Mouse (Mus musculus) hematopoietic stem cell, adult 5-6 weeks (primary cell): Measurements from ENCODE around the gene Camkk2. TPM values are rescaled to one million over a fixed set of nuclear protein-coding genes. Genes with fewer than 3 reads are reported as not detected.

Experiments
- ATAC-seq, 2 experiments: fragments of 125-278 bp in 1 of 2; replicated peaks in 1 of 2; 2 replicates each; pipeline ENCODE4 v1.8.0; 2016 to 2017; ENCODE audit warnings: inconsistent platforms in 2 of 2, mild to moderate bottlenecking in 2 of 2, moderate number of reproducible peaks in 2 of 2, low read depth in 1 of 2, moderate TSS enrichment in 1 of 2; ENCODE audit not compliant: low FRiP score in 2 of 2, poor library complexity in 2 of 2, severe bottlenecking in 2 of 2, insufficient read depth in 1 of 2, low TSS enrichment in 1 of 2
- total RNA-seq: library from RNA; stranded (forward); fragments of 172-1452, 232-1000 nt; gene quantifications from 2 replicates; pipeline ENCODE4 v1.2.3, GENCODE M21; 2017

Gene Camkk2
- total RNA-seq, 1 experiment from 2014 or later = 23.7 TPM

- no peak for ATAC-seq
Observed at GRCm38 (mm10) chr5:122788696-122789095, 9.5 kb upstream of the Camkk2 start.

GRCm38 (mm10) chr5:122786035-122786819 is 7.0 kb upstream of the Camkk2 start:
- no peak for ATAC-seq

- no peak for ATAC-seq
Observed at GRCm38 (mm10) chr5:122783726-122784406, 4.7 kb upstream of the Camkk2 start.

DNA sequence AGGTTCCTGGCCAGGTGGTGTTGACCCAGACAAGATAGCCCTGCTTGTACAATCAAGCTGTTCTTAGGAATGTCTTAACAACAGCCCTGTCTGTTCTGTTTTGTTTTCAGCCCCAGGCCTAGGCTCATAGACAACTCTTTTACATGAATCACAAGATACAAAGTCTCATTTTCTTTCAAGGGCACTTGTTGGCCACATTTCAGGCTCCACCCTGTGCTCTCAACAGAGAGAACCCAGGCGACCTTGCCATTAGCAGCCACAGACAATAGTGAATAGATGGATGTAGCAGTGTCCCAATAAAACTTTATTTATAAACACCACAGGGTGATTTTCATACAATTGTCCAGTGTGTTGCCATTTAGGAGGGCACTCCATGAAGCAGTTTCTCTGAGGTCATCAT is 2.9 kb upstream of the Camkk2 start:
- no peak for ATAC-seq

- no peak for ATAC-seq
Observed at GRCm38 (mm10) chr5:122780791-122781432, 1.7 kb upstream of the Camkk2 start.

- ATAC-seq = no peak
Observed at GRCm38 (mm10) chr5:122778231-122779226, 680 bp downstream of the Camkk2 start.

GRCm38 (mm10) chr5:122777322-122777721 is 1.9 kb downstream of the Camkk2 start:
- no peak for ATAC-seq

DNA sequence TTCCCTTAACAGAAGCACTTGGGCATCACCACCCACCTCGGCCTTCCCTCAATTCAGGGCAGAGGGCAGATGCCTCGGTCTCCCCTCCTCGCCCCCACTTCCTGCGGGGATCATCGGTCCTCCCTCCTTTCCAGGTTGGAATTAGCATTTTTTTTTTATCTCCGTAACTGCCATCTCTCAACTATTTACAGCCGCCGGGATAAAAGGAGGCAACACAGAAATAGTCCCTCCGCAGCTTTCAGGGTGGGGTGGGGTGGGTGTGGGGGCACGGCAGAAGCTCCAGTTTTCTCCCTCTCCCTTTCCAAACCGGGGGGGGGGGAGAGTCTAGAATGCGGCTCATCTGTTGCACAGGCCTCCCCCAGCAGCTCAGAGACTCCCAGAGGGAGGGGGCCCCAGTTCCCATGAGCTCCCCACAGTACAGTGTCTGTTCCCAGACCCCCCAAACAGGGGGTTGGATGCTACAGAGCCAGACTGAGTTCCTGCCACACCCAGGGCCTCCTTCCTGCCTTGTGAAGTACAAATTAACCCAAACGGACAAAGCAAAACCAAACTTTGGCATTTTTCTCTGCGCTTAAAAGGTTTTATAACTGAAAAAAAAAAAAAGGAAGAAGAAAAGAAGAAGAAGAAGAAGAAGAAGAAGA is 3.4 kb downstream of the Camkk2 start:
- no peak for ATAC-seq

DNA sequence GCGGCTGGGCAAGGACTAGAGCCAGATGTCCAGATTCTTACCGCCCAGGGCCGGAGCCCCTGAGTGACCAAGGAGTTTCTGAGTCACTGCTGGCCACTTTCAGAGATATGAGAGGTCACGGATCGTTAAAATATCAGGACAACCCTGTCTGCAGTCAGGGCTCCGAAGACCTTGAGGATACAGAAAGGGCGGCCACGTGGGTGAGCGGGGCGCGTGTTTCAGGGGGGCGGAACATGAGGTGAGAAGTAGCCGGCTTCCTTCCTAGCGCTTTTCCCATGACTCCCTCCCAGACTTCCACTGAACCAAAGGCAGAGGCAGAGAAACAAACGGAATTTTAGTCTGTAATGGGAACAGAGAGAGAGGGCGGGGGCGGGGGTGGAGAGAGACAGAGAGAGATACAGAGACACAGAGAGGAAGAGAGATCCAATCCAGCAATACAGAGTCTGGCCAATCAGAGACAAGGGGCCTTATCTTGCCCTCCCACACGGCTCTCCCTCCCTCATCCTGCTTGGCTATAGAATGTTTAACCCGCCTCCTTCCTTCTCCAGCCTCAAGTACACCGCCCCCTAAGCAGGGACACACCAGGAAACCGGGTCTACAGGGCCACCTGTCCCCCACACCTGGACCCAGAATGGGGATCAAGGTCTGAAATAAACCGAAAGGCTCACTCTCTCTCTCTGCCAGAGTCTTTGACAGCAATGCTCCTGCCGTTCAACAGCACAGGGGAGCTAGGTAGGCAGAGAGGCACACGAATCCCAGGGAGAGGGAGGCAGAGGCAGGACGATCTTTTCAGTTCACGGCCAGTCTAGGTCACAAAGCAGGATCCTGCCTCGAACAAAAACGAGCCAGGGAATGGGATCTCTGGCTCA is 4.2 kb downstream of the Camkk2 start:
- peak; percentile 9 to 13; a peak in 1 of 4 replicates for ATAC-seq

DNA sequence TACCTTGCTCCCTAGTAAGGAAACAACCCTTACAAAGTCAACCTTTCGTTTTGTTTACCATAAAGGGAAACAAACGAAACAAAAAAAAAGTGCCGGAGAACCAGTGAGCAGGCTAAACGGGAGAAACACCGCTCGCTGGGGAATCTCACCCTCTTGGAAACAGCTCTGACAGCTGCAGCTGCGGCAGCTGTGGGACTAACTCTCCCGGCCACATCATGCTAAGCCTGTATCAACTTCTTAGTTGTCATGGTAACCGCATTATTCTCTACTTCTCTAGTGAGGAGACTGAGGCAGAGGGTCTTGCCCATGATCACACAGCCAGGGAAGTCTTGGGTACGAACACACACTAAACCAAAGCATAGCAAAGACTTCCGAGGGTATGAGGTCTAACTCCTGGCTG is 5.5 kb downstream of the Camkk2 start:
- ATAC-seq = no peak

GRCm38 (mm10) chr5:122771428-122771827 is 7.8 kb downstream of the Camkk2 start:
- no peak for ATAC-seq

- peak; percentile 55 to 62 for ATAC-seq
Observed at GRCm38 (mm10) chr5:122770806-122771261, 8.4 kb downstream of the Camkk2 start.

- no peak for ATAC-seq
Observed at GRCm38 (mm10) chr5:122770304-122770703, 8.9 kb downstream of the Camkk2 start.

DNA sequence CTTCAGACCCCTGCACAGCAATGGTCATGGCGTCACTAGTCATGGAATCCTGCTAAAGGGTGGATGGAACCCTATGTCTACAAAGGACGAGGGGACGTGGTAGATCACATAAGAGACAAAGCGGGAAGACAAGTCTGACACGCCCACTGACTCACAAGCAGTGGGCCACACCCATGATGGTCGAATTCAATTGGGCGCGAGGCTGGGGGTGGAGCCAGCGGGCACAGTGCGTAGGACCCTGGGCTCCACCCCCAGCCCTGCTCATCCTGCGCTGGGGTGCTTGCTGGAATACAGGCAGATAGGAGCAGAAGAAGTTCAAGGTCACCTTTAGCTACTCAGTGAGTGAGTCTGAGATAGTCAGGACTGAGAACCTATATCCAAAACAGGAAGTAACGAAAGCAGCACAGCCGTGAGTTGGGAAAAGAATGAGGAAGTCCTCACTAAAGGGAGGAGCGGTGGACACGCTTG is 10.1 kb downstream of the Camkk2 start:
- peak; percentile 69 to 79 for ATAC-seq

GRCm38 (mm10) chr5:122767283-122767682 is 11.9 kb downstream of the Camkk2 start:
- no peak for ATAC-seq

- no peak for ATAC-seq
Observed at GRCm38 (mm10) chr5:122764032-122764464, 15.2 kb downstream of the Camkk2 start.
